Comparison of ENCODE assay signal across 9 mouse cellular contexts in genomic region chr1:133695901-133696300, GRCm38 (mm10). TPM values are rescaled to one million over a fixed set of nuclear protein-coding genes. Genes with fewer than 3 reads are reported as not detected.
A peak's percentile ranks its signal among the peaks of the same experiment; 100 is the strongest.
DNase-seq lines count a peak whose midpoint lies in the region; ATAC-seq and TF ChIP-seq lines count a peak whose summit lies in the region.
"Had no signal": no experiment of that assay in that cellular context is flagged by ENCODE, and none has a peak within 500 bp of the region (broad histone marks: within the 10 kb centered on the region; RNA-seq: fewer than 3 reads in every experiment).

No protein-coding gene starts in this region.

- H3K27me3 ChIP-seq in heart, embryonic 11.5 days (ENCODE audit: control insufficient read depth, insufficient read depth, low read length) = no peaks in the 10 kb centered on the region
- H3K27me3 ChIP-seq in thymus, adult 2 months (ENCODE audit: control insufficient read depth, insufficient read depth, low read length) = no peaks in the 10 kb centered on the region

- peak overlapping the region; percentile 83 for H3K27ac ChIP-seq in heart, embryonic 11.5 days (ENCODE audit: low read depth, low read length)
- H3K27ac ChIP-seq in thymus, adult 2 months (ENCODE audit: control insufficient read depth, insufficient read depth, low read length) = no peak overlapping the region

- H3K9me3 ChIP-seq in heart, embryonic 11.5 days (replicated peaks; ENCODE audit: control insufficient read depth, low read length) = no peaks in the 10 kb centered on the region

- no peak overlapping the region for H3K4me3 ChIP-seq in heart, embryonic 11.5 days (ENCODE audit: low read depth, low read length)
- no peak overlapping the region for H3K4me3 ChIP-seq in thymus, adult 2 months (ENCODE audit: control insufficient read depth, insufficient read depth, low read length)

- 43% methylated on average over 7 of the region's 7 CpGs for WGBS in heart, embryonic 11.5 days (ENCODE audit: insufficient replicate concordance)
- 78% methylated on average over 7 of the region's 7 CpGs for WGBS in thymus, adult 2 months

- H3K4me2 ChIP-seq in heart, embryonic 11.5 days = 0 out of 2 replicates have a peak overlapping the region, but pooled peaks have one; percentile 22

- ATAC-seq in heart, embryonic 11.5 days (replicated peaks; ENCODE audit: insufficient number of reproducible peaks, low FRiP score, low TSS enrichment) = 0 out of 2 replicates have a peak, but pooled peaks have one; percentile 9
- no peak for ATAC-seq in activated CD4-positive, CD25-positive, alpha-beta regulatory T cell, adult 4 months

- peaks cover 37% of the 10 kb centered on the region for H3K4me1 ChIP-seq in heart, embryonic 11.5 days (ENCODE audit: control insufficient read depth, insufficient read depth, low read length)
- H3K4me1 ChIP-seq in thymus, adult 2 months (replicated peaks; ENCODE audit: control insufficient read depth, insufficient read depth, low read length) = peaks cover 30% of the 10 kb centered on the region

- peak; percentile 18 to 19 for DNase-seq in cerebellum, postnatal 14 days
- no peak for DNase-seq in cerebellum, postnatal 4 days (ENCODE audit: low spot score in 2 of 2)
- DNase-seq in ZHBTc4 (ENCODE audit: low read depth, low spot score) = peak; percentile 88
- DNase-seq in kidney, postnatal 36 days = peak; percentile 88 to 90
- peak; percentile 29 for DNase-seq in ovary, postnatal 10 days (ENCODE audit: low spot score)
- DNase-seq in thymus, adult 2 months = no peak

- no peak for TF ChIP-seq CTCF in thymus, adult 2 months (IDR thresholded peaks at IDR 0.05; ENCODE audit: borderline replicate concordance, control insufficient read depth, extremely low read depth, insufficient read depth, low read length, poor library complexity)

- 0 out of 2 replicates have a peak overlapping the region, but pooled peaks have one; percentile 12 for H3K9ac ChIP-seq in heart, embryonic 11.5 days (ENCODE audit: low read depth, low read length)

- TF ChIP-seq POLR2A in thymus, adult 2 months (IDR thresholded peaks at IDR 0.05; ENCODE audit: control insufficient read depth, extremely low read depth, insufficient read depth, low read length, poor library complexity) = no peak

- H3K36me3 ChIP-seq in heart, embryonic 11.5 days (ENCODE audit: control insufficient read depth, insufficient read depth, low read length) = no peaks in the 10 kb centered on the region
- H3K36me3 ChIP-seq in thymus, adult 2 months (ENCODE audit: control insufficient read depth, insufficient read depth, low read length) = no peaks in the 10 kb centered on the region

RNA-seq across cellular contexts. Expression of gene Lax1, which starts 6.0 kb away (rescaled TPM):
- 0.09 and 0.73 TPM in 2 replicates for polyA plus RNA-seq in heart, embryonic 11.5 days (2014; fragmentation: Nextera tagmentation; extraction: Ambion mirVana)
- 19.3 and 21.9 TPM in 2 replicates for polyA plus RNA-seq in thymus, adult 2 months (2012; rRNA removed)
- 100 to 1,000 TPM; 109 to 137 TPM for polyA plus RNA-seq in activated CD4-positive, CD25-positive, alpha-beta regulatory T cell, adult 4 months (2017; shearing (Covaris generic))

RNA-seq across cellular contexts. Expression of gene Gm38394, which starts 34.8 kb away (rescaled TPM):
- 7.0 and 8.4 TPM in 2 replicates for polyA plus RNA-seq in heart, embryonic 11.5 days (2014; fragmentation: Nextera tagmentation; extraction: Ambion mirVana)
- 5.8 and 5.9 TPM in 2 replicates for polyA plus RNA-seq in thymus, adult 2 months (2012; rRNA removed)
- polyA plus RNA-seq in activated CD4-positive, CD25-positive, alpha-beta regulatory T cell, adult 4 months (2017; shearing (Covaris generic)) = 1 to 10 TPM; 3.2 to 3.9 TPM

RNA-seq across cellular contexts. Expression of gene Zbed6, which starts 35.2 kb away (rescaled TPM):
- polyA plus RNA-seq in heart, embryonic 11.5 days (2014; fragmentation: Nextera tagmentation; extraction: Ambion mirVana) = not detected in 2 replicates
- polyA plus RNA-seq in thymus, adult 2 months (2012; rRNA removed) = 4.1 and 5.3 TPM in 2 replicates
- not detected for polyA plus RNA-seq in activated CD4-positive, CD25-positive, alpha-beta regulatory T cell, adult 4 months (2017; shearing (Covaris generic))
- polyA plus RNA-seq: neural tube, embryonic 14.5 days had no signal

Comparison
In these comparisons a context has a peak if more than half of its experiments do, and no peak if none do; other contexts are left out.
1. DNase-seq: peak in cerebellum, postnatal 14 days (2 of 2), ZHBTc4 (single experiment), kidney, postnatal 36 days (2 of 2) and ovary, postnatal 10 days (single experiment); none in cerebellum, postnatal 4 days (0 of 2) and thymus, adult 2 months (single experiment).
2. RNA of gene Lax1, which starts 6.0 kb away (polyA plus RNA-seq): 109 to 137 TPM in activated CD4-positive, CD25-positive, alpha-beta regulatory T cell, adult 4 months and 19.3 to 21.9 TPM in thymus, adult 2 months; 0.09 to 0.73 TPM in heart, embryonic 11.5 days; every median in the first group is over 10 times any median in the second.